8 mouse cellular contexts compared by ENCODE assay signal in genomic region chr7:100590845-100591521, GRCm38 (mm10). TPM values are rescaled to one million over a fixed set of nuclear protein-coding genes. Genes with fewer than 3 reads are reported as not detected.
DNase-seq lines count a peak whose midpoint lies in the region; ATAC-seq and TF ChIP-seq lines count a peak whose summit lies in the region.

No protein-coding gene starts in this region.

- H3K9me3 ChIP-seq in ES-Bruce4 (replicated peaks; ENCODE audit: control insufficient read depth, insufficient read depth, low read length, poor library complexity, severe bottlenecking) = no peaks in the 10 kb centered on the region
- no peaks in the 10 kb centered on the region for H3K9me3 ChIP-seq in forebrain, embryonic 15.5 days

- no peaks in the 10 kb centered on the region for H3K27me3 ChIP-seq in ES-Bruce4 (ENCODE audit: control insufficient read depth, insufficient read depth, low read length, poor library complexity, severe bottlenecking)
- H3K27me3 ChIP-seq in forebrain, embryonic 15.5 days = no peaks in the 10 kb centered on the region

- no peaks in the 10 kb centered on the region for H3K36me3 ChIP-seq in ES-Bruce4 (ENCODE audit: control insufficient read depth, insufficient read depth, low read length, poor library complexity, severe bottlenecking)
- no peaks in the 10 kb centered on the region for H3K36me3 ChIP-seq in forebrain, embryonic 15.5 days

- H3K9ac ChIP-seq in ES-Bruce4 (ENCODE audit: low read depth, poor library complexity, severe bottlenecking) = peak overlapping the region; percentile 66
- H3K9ac ChIP-seq in forebrain, embryonic 15.5 days (replicated peaks) = peak overlapping the region; percentile 54

- under 1% methylated on average over 19 of the region's 20 CpGs for WGBS in forebrain, embryonic 15.5 days
- WGBS in lung, adult 2 months = under 1% methylated on average over 20 of the region's 20 CpGs

- TF ChIP-seq EP300 in ES-Bruce4 (IDR thresholded peaks at IDR 0.05; ENCODE audit: insufficient read depth, low read depth, low read length) = no peak

- TF ChIP-seq CTCF in ES-Bruce4 (IDR thresholded peaks at IDR 0.05; ENCODE audit: low read depth, low read length) = no peak
- no peak for TF ChIP-seq CTCF in lung, adult 2 months (IDR thresholded peaks at IDR 0.05; ENCODE audit: insufficient read depth, low read length)

- H3K4me3 ChIP-seq in ES-Bruce4 (ENCODE audit: low read depth, low read length) = peak overlapping the region; percentile 92
- peak overlapping the region; percentile 51 for H3K4me3 ChIP-seq in forebrain, embryonic 15.5 days
- H3K4me3 ChIP-seq in lung, adult 2 months (replicated peaks; ENCODE audit: extremely low read depth, low read depth, low read length) = peak overlapping the region; percentile 95

- intact Hi-C loops in heart, postnatal 25 days (cut with DNase I) = no loop called here

- H3K27ac ChIP-seq in ES-Bruce4 (ENCODE audit: insufficient read depth, low read length) = peak overlapping the region; percentile 22; the same call in 1 of the 2 replicates
- H3K27ac ChIP-seq in forebrain, embryonic 15.5 days (replicated peaks) = peak overlapping the region; percentile 86

- peak; percentile 83 for DNase-seq in cerebellum, adult 11-12 months
- DNase-seq in heart, postnatal 25 days (ENCODE audit: low spot score) = peak; percentile 76
- peak; percentile 65 to 84 for DNase-seq in layer of hippocampus, adult 18-20 months (ENCODE audit: low spot score in 2 of 2)
- DNase-seq in lung, adult 2 months = peak; percentile 86
- peak; percentile 46 to 65 for DNase-seq in thymus, adult 18-20 months

- H3K4me1 ChIP-seq in ES-Bruce4 (ENCODE audit: control insufficient read depth, insufficient read depth, low read length) = no peaks in the 10 kb centered on the region
- H3K4me1 ChIP-seq in forebrain, embryonic 15.5 days = peaks cover 3% of the 10 kb centered on the region; the same call in 1 of the 2 replicates
- H3K4me1 ChIP-seq in lung, adult 2 months (ENCODE audit: control insufficient read depth, insufficient read depth, low read length) = no peaks in the 10 kb centered on the region; the same call in 1 of the 2 replicates

- peak overlapping the region; percentile 65 for H3K4me2 ChIP-seq in forebrain, embryonic 15.5 days (replicated peaks)

- TF ChIP-seq POLR2A in ES-Bruce4 (IDR thresholded peaks at IDR 0.05; ENCODE audit: insufficient read depth, low read length) = no peak
- TF ChIP-seq POLR2A in lung, adult 2 months (IDR thresholded peaks at IDR 0.05; ENCODE audit: borderline replicate concordance, extremely low read depth, low read depth, low read length) = peak; percentile 92; the same call in 1 of the 2 replicates

- peak; percentile 95 for ATAC-seq in forebrain, embryonic 15.5 days (replicated peaks)
- ATAC-seq in neutrophil, adult 5-6 weeks (ENCODE audit: extremely low read depth, insufficient number of reproducible peaks, low FRiP score, poor library complexity, severe bottlenecking) = peak; percentile 90

RNA-seq across cellular contexts. Expression of gene Rab6a, which starts 16.2 kb away (rescaled TPM):
- 137 and 148 TPM in 2 replicates for polyA plus RNA-seq in ES-Bruce4 (2011; ENCODE audit: insufficient read depth, insufficient read length, low read depth, missing spikeins)
- polyA plus RNA-seq in forebrain, embryonic 15.5 days (2015; fragmentation: Nextera tagmentation; extraction: Ambion mirVana) = 194 and 207 TPM in 2 replicates
- total RNA-seq in heart, postnatal 25 days (2021) = 10 to 100 TPM; 61.3 to 68.2 TPM
- total RNA-seq in layer of hippocampus, adult 18-20 months (2021) = 100 to 1,000 TPM; 373 to 390 TPM
- polyA plus RNA-seq in lung, adult 2 months (2012; rRNA removed) = 30.3 and 42.9 TPM in 2 replicates
- total RNA-seq in neutrophil, adult 5-6 weeks (2017) = 101 and 104 TPM in 2 replicates

RNA-seq across cellular contexts. Expression of gene Mrpl48, which starts 17.1 kb away (rescaled TPM):
- polyA plus RNA-seq in ES-Bruce4 (2011; ENCODE audit: insufficient read depth, insufficient read length, low read depth, missing spikeins) = 57.4 and 68.8 TPM in 2 replicates
- 74.9 and 76.3 TPM in 2 replicates for polyA plus RNA-seq in forebrain, embryonic 15.5 days (2015; fragmentation: Nextera tagmentation; extraction: Ambion mirVana)
- total RNA-seq in heart, postnatal 25 days (2021) = 10 to 100 TPM; 67.1 to 79.0 TPM
- 10 to 100 TPM; 70.4 to 74.7 TPM for total RNA-seq in layer of hippocampus, adult 18-20 months (2021)
- polyA plus RNA-seq in lung, adult 2 months (2012; rRNA removed) = 5.9 and 10.4 TPM in 2 replicates
- 30.7 and 31.6 TPM in 2 replicates for total RNA-seq in neutrophil, adult 5-6 weeks (2017)

RNA-seq across cellular contexts. Expression of gene Coa4, which starts 54.1 kb away (rescaled TPM):
- 9.2 and 14.6 TPM in 2 replicates for polyA plus RNA-seq in ES-Bruce4 (2011; ENCODE audit: insufficient read depth, insufficient read length, low read depth, missing spikeins)
- polyA plus RNA-seq in forebrain, embryonic 15.5 days (2015; fragmentation: Nextera tagmentation; extraction: Ambion mirVana) = 14.1 and 14.9 TPM in 2 replicates
- 10 to 100 TPM; 14.1 to 16.3 TPM for total RNA-seq in heart, postnatal 25 days (2021)
- 1 to 10 TPM; 8.0 TPM for total RNA-seq in layer of hippocampus, adult 18-20 months (2021)
- 8.5 and 9.0 TPM in 2 replicates for polyA plus RNA-seq in lung, adult 2 months (2012; rRNA removed)
- total RNA-seq in neutrophil, adult 5-6 weeks (2017) = 9.5 and 16.9 TPM in 2 replicates

Comparison
In these comparisons a context has a peak if more than half of its experiments do, and no peak if none do; other contexts are left out.
1. Peak in every context shown above with its lines: DNase-seq, ATAC-seq, H3K4me3 ChIP-seq and H3K27ac ChIP-seq.